Mouse (Mus musculus): ENCODE data around the gene Eif2a. TPM values are rescaled to one million over a fixed set of nuclear protein-coding genes. Genes with fewer than 3 reads are reported as not detected.
"Not testable (repeated sequence)": the region's sequence is repeated elsewhere in the genome, so short reads cannot be mapped to it uniquely, and the experiment has no call there.

Gene Eif2a
- total and polyA plus RNA-seq, 2 experiments from 2014 or later, result 29.1 to 50.9 TPM

- no peaks in the 10 kb centered on the region for H3K27me3 ChIP-seq (ENCODE audit: insufficient read depth, low read length)
- TF ChIP-seq CTCF (IDR thresholded peaks at IDR 0.05), result no peak
- no peaks in the 10 kb centered on the region for H3K4me1 ChIP-seq (ENCODE audit: insufficient read depth, low read length)
- ATAC-seq (ENCODE audit: low FRiP score) (no peak), DNase-seq (ENCODE audit: low spot score) (no peak)
- H3K9ac ChIP-seq (replicated peaks; ENCODE audit: low read length, poor library complexity, severe bottlenecking), result no peak overlapping the region
- H3K9me3 ChIP-seq (ENCODE audit: low read length), result no peaks in the 10 kb centered on the region
- no peak overlapping the region for H3K4me3 ChIP-seq (ENCODE audit: low read depth, low read length)
- WGBS, result 96% methylated on average over 4 of the region's 4 CpGs
- peaks cover 7% of the 10 kb centered on the region for H3K36me3 ChIP-seq (ENCODE audit: insufficient read depth, low read length)
- no peak overlapping the region for H3K27ac ChIP-seq (ENCODE audit: low read depth, low read length)
- no peak overlapping the region for H3K4me2 ChIP-seq (ENCODE audit: low read depth, low read length, poor library complexity, severe bottlenecking)
Observed at GRCm38 (mm10) chr3:58581530-58581929, 55.9 kb downstream of the Eif2a start.

- 79% methylated on average over 5 of the region's 5 CpGs for WGBS
- H3K4me1 ChIP-seq (ENCODE audit: insufficient read depth, low read length), result no peaks in the 10 kb centered on the region
- peaks cover 11% of the 10 kb centered on the region for H3K36me3 ChIP-seq (ENCODE audit: insufficient read depth, low read length)
- no peak overlapping the region for H3K9ac ChIP-seq (replicated peaks; ENCODE audit: low read length, poor library complexity, severe bottlenecking)
- no peak overlapping the region for H3K27ac ChIP-seq (ENCODE audit: low read depth, low read length)
- no peaks in the 10 kb centered on the region for H3K9me3 ChIP-seq (ENCODE audit: low read length)
- ATAC-seq (ENCODE audit: low FRiP score), result no peak
- no peak overlapping the region for H3K4me2 ChIP-seq (ENCODE audit: low read depth, low read length, poor library complexity, severe bottlenecking)
- TF ChIP-seq CTCF (IDR thresholded peaks at IDR 0.05), result no peak
- H3K27me3 ChIP-seq (ENCODE audit: insufficient read depth, low read length), result no peaks in the 10 kb centered on the region
- no peak overlapping the region for H3K4me3 ChIP-seq (ENCODE audit: low read depth, low read length)
- DNase-seq (ENCODE audit: low spot score), result no peak
Observed at GRCm38 (mm10) chr3:58582297-58582696, 56.7 kb downstream of the Eif2a start.

GRCm38 (mm10) chr3:58582788-58583426 lies 57.3 kb downstream of the Eif2a start:
- Histone ChIP-seq H3K27me3 (ENCODE audit: insufficient read depth, low read length) (no peaks in the 10 kb centered on the region), H3K4me1 (ENCODE audit: insufficient read depth, low read length) (no peaks in the 10 kb centered on the region), H3K4me2 (ENCODE audit: low read depth, low read length, poor library complexity, severe bottlenecking) (no peak overlapping the region), H3K27ac (ENCODE audit: low read depth, low read length) (no peak overlapping the region), H3K36me3 (ENCODE audit: insufficient read depth, low read length) (peaks cover 11% of the 10 kb centered on the region), H3K9ac (replicated peaks; ENCODE audit: low read length, poor library complexity, severe bottlenecking) (no peak overlapping the region), H3K9me3 (ENCODE audit: low read length) (no peaks in the 10 kb centered on the region), H3K4me3 (ENCODE audit: low read depth, low read length) (no peak overlapping the region)
- DNase-seq (ENCODE audit: low spot score) (no peak), ATAC-seq (ENCODE audit: low FRiP score) (no peak)
- WGBS, result 93% methylated on average over 5 of the region's 5 CpGs
- no peak for TF ChIP-seq CTCF (IDR thresholded peaks at IDR 0.05)

GRCm38 (mm10) chr3:58590544-58590943 lies 64.9 kb downstream of the Eif2a start:
- H3K4me3 ChIP-seq (ENCODE audit: low read depth, low read length); DNase-seq (ENCODE audit: low spot score); H3K27me3 ChIP-seq (ENCODE audit: insufficient read depth, low read length); ATAC-seq (ENCODE audit: low FRiP score); H3K9ac ChIP-seq (replicated peaks; ENCODE audit: low read length, poor library complexity, severe bottlenecking); H3K27ac ChIP-seq (ENCODE audit: low read depth, low read length); H3K4me2 ChIP-seq (ENCODE audit: low read depth, low read length, poor library complexity, severe bottlenecking); H3K4me1 ChIP-seq (ENCODE audit: insufficient read depth, low read length); H3K9me3 ChIP-seq (ENCODE audit: low read length): not testable (repeated sequence)
- H3K36me3 ChIP-seq (ENCODE audit: insufficient read depth, low read length), result peaks cover 19% of the 10 kb centered on the region
- 91% methylated on average over 4 of the region's 4 CpGs for WGBS

GRCm38 (mm10) chr3:58592666-58593065 lies 67.0 kb downstream of the Eif2a start:
- not testable (repeated sequence) for ATAC-seq (ENCODE audit: low FRiP score); H3K4me2 ChIP-seq (ENCODE audit: low read depth, low read length, poor library complexity, severe bottlenecking); H3K27ac ChIP-seq (ENCODE audit: low read depth, low read length); H3K4me1 ChIP-seq (ENCODE audit: insufficient read depth, low read length); H3K27me3 ChIP-seq (ENCODE audit: insufficient read depth, low read length); H3K9ac ChIP-seq (replicated peaks; ENCODE audit: low read length, poor library complexity, severe bottlenecking); DNase-seq (ENCODE audit: low spot score); H3K9me3 ChIP-seq (ENCODE audit: low read length); H3K36me3 ChIP-seq (ENCODE audit: insufficient read depth, low read length); H3K4me3 ChIP-seq (ENCODE audit: low read depth, low read length)
- 76% methylated on average over 7 of the region's 7 CpGs for WGBS

GRCm38 (mm10) chr3:58593623-58594022 lies 68.0 kb downstream of the Eif2a start:
- no peak for TF ChIP-seq CTCF (IDR thresholded peaks at IDR 0.05)
- Histone ChIP-seq H3K4me2 (ENCODE audit: low read depth, low read length, poor library complexity, severe bottlenecking) (no peak overlapping the region), H3K36me3 (ENCODE audit: insufficient read depth, low read length) (peaks cover 8% of the 10 kb centered on the region; the same call in 1 of the 2 replicates), H3K4me3 (ENCODE audit: low read depth, low read length) (no peak overlapping the region), H3K27ac (ENCODE audit: low read depth, low read length) (no peak overlapping the region), H3K27me3 (ENCODE audit: insufficient read depth, low read length) (no peaks in the 10 kb centered on the region), H3K4me1 (ENCODE audit: insufficient read depth, low read length) (no peaks in the 10 kb centered on the region), H3K9ac (replicated peaks; ENCODE audit: low read length, poor library complexity, severe bottlenecking) (no peak overlapping the region), H3K9me3 (ENCODE audit: low read length) (no peaks in the 10 kb centered on the region)
- 24% methylated on average over 5 of the region's 5 CpGs for WGBS
- DNase-seq (ENCODE audit: low spot score) (no peak), ATAC-seq (ENCODE audit: low FRiP score) (no peak)

Other genes with a start within 250 kb of the Eif2a start
- gene Tsc22d2, start 111.1 kb upstream of the Eif2a start, total RNA-seq (2014; rRNA removed), result 39.6 and 40.3 TPM in 2 replicates
- 9.1 and 11.7 TPM in 2 replicates for gene Tsc22d2, start 111.1 kb upstream of the Eif2a start, polyA plus RNA-seq (2015; fragmentation: Nextera tagmentation; extraction: Ambion mirVana)
- 35.7 and 42.4 TPM in 2 replicates for gene Serp1, start 71 bp downstream of the Eif2a start, total RNA-seq (2014; rRNA removed)
- 44.9 and 45.1 TPM in 2 replicates for gene Serp1, start 71 bp downstream of the Eif2a start, polyA plus RNA-seq (2015; fragmentation: Nextera tagmentation; extraction: Ambion mirVana)
- gene Selenot, start 50.8 kb downstream of the Eif2a start, total RNA-seq (2014; rRNA removed), result 220 and 221 TPM in 2 replicates
- 24.2 and 25.8 TPM in 2 replicates for gene Selenot, start 50.8 kb downstream of the Eif2a start, polyA plus RNA-seq (2015; fragmentation: Nextera tagmentation; extraction: Ambion mirVana)
- gene Erich6, start 111.4 kb downstream of the Eif2a start, total RNA-seq (2014; rRNA removed), result 0.66 and 1.5 TPM in 2 replicates
- 0.20 and 0.44 TPM in 2 replicates for gene Erich6, start 111.4 kb downstream of the Eif2a start, polyA plus RNA-seq (2015; fragmentation: Nextera tagmentation; extraction: Ambion mirVana)
- gene Siah2, start 166.6 kb downstream of the Eif2a start, total RNA-seq (2014; rRNA removed), result 24.8 and 25.7 TPM in 2 replicates
- 11.4 and 13.1 TPM in 2 replicates for gene Siah2, start 166.6 kb downstream of the Eif2a start, polyA plus RNA-seq (2015; fragmentation: Nextera tagmentation; extraction: Ambion mirVana)